Mouse (Mus musculus) midbrain, embryonic 15.5 days (tissue): Measurements from ENCODE around the gene Hapln2. TPM values are rescaled to one million over a fixed set of nuclear protein-coding genes. Genes with fewer than 3 reads are reported as not detected.

Experiments
- ATAC-seq: fragments of 200-750 bp; cut with Nextera tagmentation; replicated peaks from 2 replicates; pipeline ENCODE4 v1.8.0; 2017; ENCODE audit warnings: moderate TSS enrichment
- H3K27ac ChIP-seq: fragments of 300-500 bp; sonication (generic); 2 replicates; pipeline ENCODE4 v1.5.1; 2015; ENCODE audit warnings: mild to moderate bottlenecking, inconsistent platforms
- H3K27me3 ChIP-seq: fragments of 300-500 bp; sonication (generic); replicated peaks from 2 replicates; pipeline ENCODE4 v1.6.1; 2015; ENCODE audit warnings: inconsistent platforms
- H3K36me3 ChIP-seq: fragments of 300-500 bp; sonication (generic); replicated peaks from 2 replicates; pipeline ENCODE4 v1.6.1; 2015; ENCODE audit warnings: inconsistent platforms
- H3K4me1 ChIP-seq: fragments of 300-500 bp; sonication (generic); 2 replicates; pipeline ENCODE4 v1.6.1; 2015; ENCODE audit warnings: inconsistent platforms
- H3K4me2 ChIP-seq: fragments of 300-500 bp; sonication (generic); 2 replicates; pipeline ENCODE4 v1.6.1; 2015; ENCODE audit warnings: inconsistent platforms, mild to moderate bottlenecking, moderate library complexity
- H3K4me3 ChIP-seq: fragments of 300-500 bp; sonication (generic); 2 replicates; pipeline ENCODE4 v1.5.1; 2015; ENCODE audit warnings: mild to moderate bottlenecking, inconsistent platforms
- H3K9ac ChIP-seq: fragments of 300-500 bp; sonication (generic); 2 replicates; pipeline ENCODE4 v1.6.1; 2015; ENCODE audit warnings: mild to moderate bottlenecking, inconsistent platforms
- H3K9me3 ChIP-seq: fragments of 300-500 bp; sonication (generic); 2 replicates; pipeline ENCODE4 v1.6.1; 2016; ENCODE audit warnings: inconsistent platforms
- WGBS: fragments of 180-500 bp; shearing (Covaris S2); methylation state at CpG from one replicate; pipeline ENCODE4 v1.1.7; 2015; ENCODE audit warnings: mixed read lengths; 5-methylcytosine and 5-hydroxymethylcytosine counted together
- polyA plus RNA-seq: library from polyadenylated mRNA; unstranded; fragments of >200 nt; fragmentation: Nextera tagmentation; extraction: Ambion mirVana; gene quantifications from 2 replicates; pipeline ENCODE4 v1.2.1, GENCODE M21; 2015

Gene Hapln2
- polyA plus RNA-seq, 1 experiment from 2014 or later, result 0.71 TPM

GRCm38 (mm10) chr3:88033506-88033905, 6.1 kb upstream of the Hapln2 start:
- H3K4me1 ChIP-seq, result no peaks in the 10 kb centered on the region
- no peak overlapping the region for H3K4me3 ChIP-seq
- peaks cover 30% of the 10 kb centered on the region for H3K27me3 ChIP-seq
- no peak overlapping the region for H3K27ac ChIP-seq
- H3K4me2 ChIP-seq, result no peak overlapping the region
- H3K9me3 ChIP-seq, result no peaks in the 10 kb centered on the region
- H3K9ac ChIP-seq, result no peak overlapping the region
- ATAC-seq, result no peak
- no peaks in the 10 kb centered on the region for H3K36me3 ChIP-seq
- 83% methylated on average over 5 of the region's 5 CpGs for WGBS

GRCm38 (mm10) chr3:88030608-88031395, 3.4 kb upstream of the Hapln2 start:
- H3K9me3 ChIP-seq, result no peaks in the 10 kb centered on the region
- H3K4me3 ChIP-seq, result no peak overlapping the region
- ATAC-seq, result no peak
- 21% methylated on average over 19 of the region's 19 CpGs for WGBS
- no peak overlapping the region for H3K9ac ChIP-seq
- H3K27ac ChIP-seq, result no peak overlapping the region
- H3K36me3 ChIP-seq, result no peaks in the 10 kb centered on the region
- no peak overlapping the region for H3K4me2 ChIP-seq
- no peaks in the 10 kb centered on the region for H3K4me1 ChIP-seq
- H3K27me3 ChIP-seq, result peaks cover 39% of the 10 kb centered on the region

- no peak overlapping the region for H3K4me2 ChIP-seq
- peaks cover 59% of the 10 kb centered on the region for H3K27me3 ChIP-seq
- H3K9ac ChIP-seq, result no peak overlapping the region
- H3K27ac ChIP-seq, result no peak overlapping the region
- WGBS, result 66% methylated on average over 7 of the region's 7 CpGs
- peaks cover 20% of the 10 kb centered on the region for H3K4me1 ChIP-seq
- no peaks in the 10 kb centered on the region for H3K9me3 ChIP-seq
- no peak overlapping the region for H3K4me3 ChIP-seq
- ATAC-seq, result no peak
- H3K36me3 ChIP-seq, result no peaks in the 10 kb centered on the region
Measured at GRCm38 (mm10) chr3:88026823-88027222, 560 bp downstream of the Hapln2 start.

- under 1% methylated on average over 81 of the region's 81 CpGs for WGBS
- peak overlapping the region; percentile 48 for H3K4me3 ChIP-seq
- H3K4me1 ChIP-seq, result peaks cover 20% of the 10 kb centered on the region
- no peaks in the 10 kb centered on the region for H3K36me3 ChIP-seq
- peak; percentile 84 for ATAC-seq
- no peak overlapping the region for H3K27ac ChIP-seq
- H3K9me3 ChIP-seq, result no peaks in the 10 kb centered on the region
- peaks cover 67% of the 10 kb centered on the region for H3K27me3 ChIP-seq
- H3K9ac ChIP-seq, result peak overlapping the region; percentile 29
- peak overlapping the region; percentile 64 for H3K4me2 ChIP-seq
Measured at GRCm38 (mm10) chr3:88023192-88024074, 4.0 kb downstream of the Hapln2 start.

GRCm38 (mm10) chr3:88022322-88023191, 4.8 kb downstream of the Hapln2 start:
- ATAC-seq, result peak; percentile 91
- under 1% methylated on average over 66 of the region's 66 CpGs for WGBS

GRCm38 (mm10) chr3:88010634-88011265, 16.6 kb downstream of the Hapln2 start:
- Histone ChIP-seq H3K9me3 (no peaks in the 10 kb centered on the region), H3K4me2 (no peak overlapping the region), H3K27ac (no peak overlapping the region), H3K36me3 (no peaks in the 10 kb centered on the region), H3K9ac (no peak overlapping the region), H3K4me3 (no peak overlapping the region), H3K27me3 (peaks cover 10% of the 10 kb centered on the region), H3K4me1 (no peaks in the 10 kb centered on the region)
- WGBS, result 11% methylated on average over 6 of the region's 6 CpGs
- no peak for ATAC-seq

More at GRCm38 (mm10) chr3:88022322-88023191, 4.8 kb downstream of the Hapln2 start:
- H3K9me3 ChIP-seq, result no peaks in the 10 kb centered on the region
- peak overlapping the region; percentile 29 for H3K9ac ChIP-seq
- peaks cover 20% of the 10 kb centered on the region for H3K4me1 ChIP-seq
- H3K36me3 ChIP-seq, result no peaks in the 10 kb centered on the region
- peak overlapping the region; percentile 64 for H3K4me2 ChIP-seq
- H3K27me3 ChIP-seq, result peaks cover 65% of the 10 kb centered on the region
- no peak overlapping the region for H3K27ac ChIP-seq
- H3K4me3 ChIP-seq, result peak overlapping the region; percentile 48

- no peak overlapping the region for H3K27ac ChIP-seq
- no peaks in the 10 kb centered on the region for H3K9me3 ChIP-seq
- no peak overlapping the region for H3K9ac ChIP-seq
- H3K4me3 ChIP-seq, result no peak overlapping the region
- H3K4me1 ChIP-seq, result peaks cover 7% of the 10 kb centered on the region
- no peak overlapping the region for H3K4me2 ChIP-seq
- 83% methylated on average over 18 of the region's 18 CpGs for WGBS
- no peak for ATAC-seq
- H3K36me3 ChIP-seq, result no peaks in the 10 kb centered on the region
- H3K27me3 ChIP-seq, result peaks cover 41% of the 10 kb centered on the region
Measured at GRCm38 (mm10) chr3:88005822-88006786, 21.3 kb downstream of the Hapln2 start.

GRCm38 (mm10) chr3:88002291-88002976, 24.9 kb downstream of the Hapln2 start:
- Histone ChIP-seq H3K9ac (no peak overlapping the region), H3K27me3 (peaks cover 68% of the 10 kb centered on the region), H3K4me3 (no peak overlapping the region), H3K9me3 (no peaks in the 10 kb centered on the region), H3K27ac (peak overlapping the region; percentile 38; the same call in 1 of the 2 replicates), H3K4me1 (peaks cover 27% of the 10 kb centered on the region), H3K36me3 (no peaks in the 10 kb centered on the region), H3K4me2 (peak overlapping the region; percentile 22; the same call in 1 of the 2 replicates)
- WGBS, result 4% methylated on average over 17 of the region's 17 CpGs
- ATAC-seq, result peak; percentile 48

- Histone ChIP-seq H3K4me2 (peak overlapping the region; percentile 77), H3K9me3 (no peaks in the 10 kb centered on the region), H3K4me3 (peak overlapping the region; percentile 40), H3K4me1 (peaks cover 38% of the 10 kb centered on the region), H3K27ac (no peak overlapping the region), H3K36me3 (no peaks in the 10 kb centered on the region), H3K9ac (no peak overlapping the region), H3K27me3 (peaks cover 83% of the 10 kb centered on the region)
- WGBS, result 16% methylated on average over 11 of the region's 11 CpGs
- ATAC-seq, result no peak
Measured at GRCm38 (mm10) chr3:88000816-88001595, 26.4 kb downstream of the Hapln2 start.

GRCm38 (mm10) chr3:88000181-88000580, 27.2 kb downstream of the Hapln2 start, which contains the start of gene Bcan:
TSS of gene Bcan (minus strand) at chr3:88000230.
- Histone ChIP-seq H3K36me3 (no peaks in the 10 kb centered on the region), H3K9me3 (no peaks in the 10 kb centered on the region), H3K27me3 (peaks cover 91% of the 10 kb centered on the region), H3K27ac (peak within 1 kb of the TSS; percentile 60), H3K9ac (peak within 1 kb of the TSS; percentile 28; the same call in 1 of the 2 replicates), H3K4me1 (peaks cover 38% of the 10 kb centered on the region), H3K4me2 (peak within 1 kb of the TSS; percentile 77), H3K4me3 (peak within 1 kb of the TSS; percentile 40)
- no peak for ATAC-seq
- under 1% methylated on average over 39 of the region's 39 CpGs for WGBS
